Mouse (Mus musculus): ENCODE measurements around the gene Olfr26.
"Not testable (repeated sequence)": the region's sequence is repeated elsewhere in the genome, so short reads cannot be mapped to it uniquely, and the experiment has no call there.

Gene Olfr26

DNA sequence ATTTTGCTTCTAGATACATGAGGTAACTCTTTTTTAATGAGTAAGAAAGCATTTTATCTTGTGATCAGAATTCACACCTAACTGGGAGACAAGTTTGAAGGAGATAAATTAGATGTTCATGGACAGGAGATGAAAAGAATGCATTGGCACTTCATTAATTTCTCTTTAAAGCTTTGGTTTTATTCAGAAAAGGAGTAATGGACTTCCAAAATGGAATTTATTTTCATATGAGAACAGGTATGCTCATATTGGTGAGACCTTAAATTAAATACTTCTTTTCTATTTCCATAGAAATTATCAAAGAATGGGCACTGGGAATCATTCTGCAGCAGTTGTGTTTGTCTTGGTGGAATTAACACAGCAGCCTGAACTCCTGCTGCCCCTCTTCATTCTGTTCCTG, at the start of gene Olfr26:
Gene Olfr26, plus strand, starts transcription at position 301 of the 400 bp plus-strand sequence.
- no peak for DNase-seq (ENCODE audit: low read depth, low spot score)

DNA sequence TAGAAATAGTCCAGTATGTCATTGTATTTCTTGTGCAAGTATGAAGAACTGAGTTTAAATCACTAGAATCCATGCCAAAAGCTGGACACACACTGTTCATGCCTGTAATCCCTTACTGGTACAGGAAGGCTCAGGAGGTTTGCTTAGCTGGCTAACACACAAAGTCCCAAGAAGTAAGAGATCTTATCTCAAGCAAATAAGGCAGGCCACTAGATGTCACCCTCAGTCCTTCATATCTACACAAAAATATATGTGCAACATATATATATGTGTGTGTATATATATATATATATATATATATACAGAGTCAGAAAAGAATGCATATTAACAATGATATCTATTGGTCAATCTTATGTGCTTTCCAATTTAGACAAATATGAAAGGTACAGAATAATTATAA, 49.2 kb upstream of the Olfr26 start:
- peak; percentile 48 for DNase-seq (ENCODE audit: low read depth, low spot score)

DNA sequence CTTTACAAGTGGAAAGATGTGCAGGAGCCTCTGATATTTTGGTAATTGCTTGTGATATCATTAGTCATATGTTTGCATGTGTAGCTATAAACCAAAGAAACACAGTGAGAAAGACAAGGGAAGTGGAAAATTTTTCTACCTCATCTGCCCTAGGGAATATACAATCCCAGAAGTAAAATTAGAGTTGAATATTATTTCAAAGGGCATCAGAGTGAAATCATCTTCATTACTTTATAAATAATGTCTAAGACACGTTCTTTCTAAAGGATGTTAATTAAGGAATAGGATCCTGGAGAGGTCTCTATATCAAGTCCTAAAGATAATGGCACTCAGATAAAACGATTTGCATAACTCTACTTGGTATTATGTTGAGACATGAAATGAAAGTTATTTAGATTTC, 40.5 kb upstream of the Olfr26 start, which contains the start of gene Olfr922:
Gene Olfr922, plus strand, starts transcription at position 301 of the 400 bp plus-strand sequence.
- no peak for DNase-seq (ENCODE audit: low read depth, low spot score)

DNA sequence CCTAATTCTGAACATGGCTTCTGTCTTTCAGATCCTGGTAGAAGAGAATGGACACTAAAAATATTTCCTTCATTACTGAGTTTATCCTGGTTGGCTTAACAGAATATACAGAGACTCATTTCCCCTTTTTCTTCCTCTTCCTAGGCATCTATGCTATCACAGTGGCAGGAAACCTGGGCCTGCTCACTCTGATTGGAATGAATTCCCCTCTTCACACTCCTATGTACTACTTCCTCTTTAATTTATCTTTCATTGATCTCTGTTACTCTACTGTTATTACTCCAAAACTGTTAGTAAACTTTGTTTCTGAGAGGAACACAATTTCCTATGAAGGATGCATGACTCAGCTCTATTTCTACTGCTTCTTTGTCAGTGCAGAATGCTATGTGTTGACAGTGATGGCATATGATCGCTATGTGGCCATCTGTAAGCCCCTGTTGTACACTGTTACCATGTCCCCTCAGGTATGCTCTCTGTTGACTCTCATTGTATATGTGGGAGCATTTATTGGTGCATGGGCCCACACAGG, 39.3 kb upstream of the Olfr26 start:
- no peak for DNase-seq (ENCODE audit: low read depth, low spot score)

DNA sequence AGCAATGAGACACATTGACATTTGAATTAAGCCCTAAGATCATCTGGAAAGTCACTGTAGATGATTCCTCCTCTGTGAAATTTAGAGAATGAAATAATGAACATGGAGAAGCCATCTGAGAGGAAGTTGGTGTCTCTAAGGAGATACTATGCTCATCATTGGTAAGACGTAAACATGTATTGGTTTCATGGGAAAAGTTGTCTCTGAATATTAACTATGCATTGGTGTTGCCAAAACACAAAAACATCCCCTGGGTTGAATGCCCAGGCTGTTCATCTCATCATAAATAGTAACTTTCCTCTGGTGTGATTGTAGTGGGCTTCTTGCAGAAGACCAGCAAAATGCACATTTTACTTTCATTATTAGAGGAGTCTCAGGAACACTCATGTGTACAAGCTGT, 28.6 kb upstream of the Olfr26 start, which contains the start of gene Olfr923:
Gene Olfr923, plus strand, starts transcription at position 301 of the 400 bp plus-strand sequence.
- no peak for DNase-seq (ENCODE audit: low read depth, low spot score)

DNA sequence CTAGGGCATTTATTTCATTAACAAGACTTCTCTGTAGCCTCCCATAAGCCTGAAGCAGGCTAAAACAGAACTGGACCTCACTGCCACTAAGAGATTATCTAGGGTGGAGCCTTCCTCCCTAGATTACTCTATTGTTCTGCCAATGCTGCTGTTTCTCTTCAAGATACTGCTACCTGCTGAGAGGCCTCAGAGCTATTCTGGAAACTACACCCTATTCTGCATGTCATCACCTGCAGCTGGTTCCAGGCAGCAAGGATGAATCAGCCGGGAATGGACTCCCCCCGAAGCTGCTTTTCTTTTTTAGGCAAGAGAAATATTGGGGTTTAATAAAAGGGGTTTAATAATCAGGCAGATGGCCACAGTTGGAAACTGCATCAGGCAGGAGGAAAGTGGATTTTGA, 21.8 kb upstream of the Olfr26 start:
- DNase-seq (ENCODE audit: low read depth, low spot score) = no peak

DNA sequence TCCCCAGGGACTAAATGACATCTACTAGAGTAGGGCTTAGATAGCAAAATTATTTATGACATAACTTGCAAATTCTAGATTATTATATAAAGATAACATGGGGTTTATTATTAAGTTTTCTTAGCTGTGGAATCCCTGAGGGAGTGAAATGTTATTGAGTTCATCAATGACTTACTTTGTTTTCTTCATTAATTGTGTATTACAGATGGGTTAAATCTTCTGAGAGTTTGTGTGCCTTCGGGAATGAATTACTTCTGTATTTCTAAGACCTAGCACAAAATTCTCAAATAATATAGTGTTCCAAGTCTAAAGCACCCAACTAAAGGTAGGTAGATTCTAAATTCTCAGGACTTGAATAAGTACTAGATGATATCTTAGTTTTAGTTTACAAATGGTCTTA, 10.7 kb upstream of the Olfr26 start, which contains the start of gene Olfr924:
Gene Olfr924, plus strand, starts transcription at position 301 of the 400 bp plus-strand sequence.
- no peak for DNase-seq (ENCODE audit: low read depth, low spot score)

DNA sequence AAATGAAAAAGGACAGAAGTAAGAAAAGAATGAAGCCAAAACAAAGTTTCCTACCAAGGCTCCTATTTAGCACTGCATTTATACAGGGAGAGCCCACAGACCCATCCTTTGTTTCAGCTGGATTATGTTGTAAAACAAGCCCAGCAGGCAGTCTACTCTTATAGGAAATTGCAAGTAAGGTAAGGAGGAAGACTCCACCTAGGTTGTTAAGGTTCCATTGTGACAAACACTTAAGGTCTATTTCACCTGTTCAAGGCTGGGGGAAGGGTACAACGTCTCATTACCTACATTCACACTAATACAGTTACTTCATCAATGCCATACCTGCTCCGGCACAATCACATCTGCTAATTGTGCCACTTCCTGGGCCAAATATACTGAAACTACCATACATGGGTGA, 20.0 kb downstream of the Olfr26 start:
- not testable (repeated sequence) for DNase-seq (ENCODE audit: low read depth, low spot score)

DNA sequence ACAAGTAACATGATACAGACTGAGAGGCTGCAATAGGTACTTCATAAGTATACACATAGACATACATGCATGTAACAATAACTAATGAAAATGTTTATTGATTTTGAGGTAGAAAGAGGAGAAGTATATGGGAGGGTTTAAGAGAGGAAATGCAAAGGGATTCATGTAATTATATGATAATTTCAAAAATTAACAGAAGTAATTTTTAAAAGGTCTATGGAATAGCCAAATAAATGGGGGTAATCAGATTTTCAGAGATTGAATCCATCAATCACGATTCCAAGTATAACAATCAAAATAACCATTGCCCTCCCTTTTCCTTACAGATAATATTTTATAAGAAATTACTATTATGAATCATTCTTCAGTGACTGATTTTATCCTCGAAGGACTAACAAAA, 22.0 kb downstream of the Olfr26 start, which contains the start of gene Olfr926:
Gene Olfr926, plus strand, starts transcription at position 301 of the 400 bp plus-strand sequence.
- no peak for DNase-seq (ENCODE audit: low read depth, low spot score)
